Mouse (Mus musculus): Measurements from ENCODE around the gene Shroom1. TPM values are rescaled to one million over a fixed set of nuclear protein-coding genes. Genes with fewer than 3 reads are reported as not detected.

The Shroom1 gene
- polyA plus RNA-seq, 1 experiment from 2014 or later = 4.7 TPM

- Histone ChIP-seq H3K4me3 (ENCODE audit: low read depth, low read length) (no peak overlapping the region), H3K4me2 (ENCODE audit: low read depth, severe bottlenecking) (no peak overlapping the region), H3K36me3 (ENCODE audit: control insufficient read depth, insufficient read depth, low read length) (no peaks in the 10 kb centered on the region), H3K9ac (ENCODE audit: low read length) (no peak overlapping the region), H3K27ac (replicated peaks; ENCODE audit: low read depth, low read length) (no peak overlapping the region), H3K9me3 (ENCODE audit: control insufficient read depth, low read length) (no peaks in the 10 kb centered on the region), H3K27me3 (ENCODE audit: control insufficient read depth, insufficient read depth, low read length) (no peaks in the 10 kb centered on the region), H3K4me1 (ENCODE audit: control insufficient read depth, insufficient read depth, low read length) (no peaks in the 10 kb centered on the region)
- ATAC-seq (ENCODE audit: insufficient number of reproducible peaks, low FRiP score, low TSS enrichment, low read depth) (no peak), DNase-seq (ENCODE audit: low spot score) (no peak)
- 89% methylated on average over 5 of the region's 5 CpGs for WGBS
Measured at GRCm38 (mm10) chr11:53503738-53504137, 46.7 kb downstream of the Shroom1 start.

- H3K9ac ChIP-seq (ENCODE audit: low read length) = no peak overlapping the region
- 89% methylated on average over 8 of the region's 8 CpGs for WGBS
- no peak overlapping the region for H3K4me2 ChIP-seq (ENCODE audit: low read depth, severe bottlenecking)
- no peak overlapping the region for H3K27ac ChIP-seq (replicated peaks; ENCODE audit: low read depth, low read length)
- H3K4me3 ChIP-seq (ENCODE audit: low read depth, low read length) = no peak overlapping the region
- H3K4me1 ChIP-seq (ENCODE audit: control insufficient read depth, insufficient read depth, low read length) = no peaks in the 10 kb centered on the region
- H3K27me3 ChIP-seq (ENCODE audit: control insufficient read depth, insufficient read depth, low read length) = no peaks in the 10 kb centered on the region
- no peaks in the 10 kb centered on the region for H3K9me3 ChIP-seq (ENCODE audit: control insufficient read depth, low read length)
- no peaks in the 10 kb centered on the region for H3K36me3 ChIP-seq (ENCODE audit: control insufficient read depth, insufficient read depth, low read length)
- ATAC-seq (ENCODE audit: insufficient number of reproducible peaks, low FRiP score, low TSS enrichment, low read depth) = no peak
- no peak for DNase-seq (ENCODE audit: low spot score)
Measured at GRCm38 (mm10) chr11:53504376-53504775, 47.4 kb downstream of the Shroom1 start.

GRCm38 (mm10) chr11:53505026-53505663 is 48.1 kb downstream of the Shroom1 start:
- Histone ChIP-seq H3K9ac (ENCODE audit: low read length) (no peak overlapping the region), H3K4me2 (ENCODE audit: low read depth, severe bottlenecking) (no peak overlapping the region), H3K4me1 (ENCODE audit: control insufficient read depth, insufficient read depth, low read length) (no peaks in the 10 kb centered on the region), H3K4me3 (ENCODE audit: low read depth, low read length) (no peak overlapping the region), H3K36me3 (ENCODE audit: control insufficient read depth, insufficient read depth, low read length) (no peaks in the 10 kb centered on the region), H3K27me3 (ENCODE audit: control insufficient read depth, insufficient read depth, low read length) (no peaks in the 10 kb centered on the region), H3K27ac (replicated peaks; ENCODE audit: low read depth, low read length) (no peak overlapping the region), H3K9me3 (ENCODE audit: control insufficient read depth, low read length) (no peaks in the 10 kb centered on the region)
- DNase-seq (ENCODE audit: low spot score) = no peak
- 59% methylated on average over 5 of the region's 5 CpGs for WGBS
- no peak for ATAC-seq (ENCODE audit: insufficient number of reproducible peaks, low FRiP score, low TSS enrichment, low read depth)

- 89% methylated on average over 9 of the region's 9 CpGs for WGBS
- DNase-seq (ENCODE audit: low spot score) = no peak
- no peak overlapping the region for H3K4me3 ChIP-seq (ENCODE audit: low read depth, low read length)
Measured at GRCm38 (mm10) chr11:53507098-53507805, 50.2 kb downstream of the Shroom1 start.

GRCm38 (mm10) chr11:53508152-53508551 is 51.1 kb downstream of the Shroom1 start:
- DNase-seq (ENCODE audit: low spot score) (no peak), ATAC-seq (ENCODE audit: insufficient number of reproducible peaks, low FRiP score, low TSS enrichment, low read depth) (no peak)
- H3K9ac ChIP-seq (ENCODE audit: low read length) = no peak overlapping the region
- no peaks in the 10 kb centered on the region for H3K9me3 ChIP-seq (ENCODE audit: control insufficient read depth, low read length)
- H3K27ac ChIP-seq (replicated peaks; ENCODE audit: low read depth, low read length) = no peak overlapping the region
- H3K4me2 ChIP-seq (ENCODE audit: low read depth, severe bottlenecking) = no peak overlapping the region
- no peaks in the 10 kb centered on the region for H3K4me1 ChIP-seq (ENCODE audit: control insufficient read depth, insufficient read depth, low read length)
- no peaks in the 10 kb centered on the region for H3K36me3 ChIP-seq (ENCODE audit: control insufficient read depth, insufficient read depth, low read length)
- H3K4me3 ChIP-seq (ENCODE audit: low read depth, low read length) = no peak overlapping the region
- no peaks in the 10 kb centered on the region for H3K27me3 ChIP-seq (ENCODE audit: control insufficient read depth, insufficient read depth, low read length)
- 89% methylated on average over 7 of the region's 7 CpGs for WGBS

More at GRCm38 (mm10) chr11:53507098-53507805, 50.2 kb downstream of the Shroom1 start:
- H3K9ac ChIP-seq (ENCODE audit: low read length) = no peak overlapping the region
- no peak overlapping the region for H3K4me2 ChIP-seq (ENCODE audit: low read depth, severe bottlenecking)
- no peaks in the 10 kb centered on the region for H3K36me3 ChIP-seq (ENCODE audit: control insufficient read depth, insufficient read depth, low read length)
- no peaks in the 10 kb centered on the region for H3K9me3 ChIP-seq (ENCODE audit: control insufficient read depth, low read length)
- no peak for ATAC-seq (ENCODE audit: insufficient number of reproducible peaks, low FRiP score, low TSS enrichment, low read depth)
- no peak overlapping the region for H3K27ac ChIP-seq (replicated peaks; ENCODE audit: low read depth, low read length)
- no peaks in the 10 kb centered on the region for H3K4me1 ChIP-seq (ENCODE audit: control insufficient read depth, insufficient read depth, low read length)
- no peaks in the 10 kb centered on the region for H3K27me3 ChIP-seq (ENCODE audit: control insufficient read depth, insufficient read depth, low read length)

DNA sequence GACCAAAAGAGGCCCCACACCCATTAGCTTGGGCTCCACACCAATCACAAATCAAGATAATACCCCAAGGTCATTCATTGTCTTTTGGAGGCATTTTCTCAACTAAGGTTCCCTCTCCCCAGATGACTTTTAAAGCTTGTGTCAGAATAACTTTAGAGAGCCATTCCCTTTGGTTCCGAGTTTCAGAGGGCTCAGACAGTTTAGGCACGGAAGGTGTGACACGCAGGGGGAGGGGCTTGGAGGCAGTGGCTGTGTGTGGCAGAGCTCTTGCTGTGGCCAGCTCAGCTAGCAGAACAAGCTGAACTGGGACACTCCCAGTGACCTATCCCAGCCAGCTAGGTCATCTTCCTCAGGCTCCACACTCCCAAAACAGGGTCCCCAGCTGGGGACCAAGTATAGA is 51.6 kb downstream of the Shroom1 start:
- WGBS = 55% methylated on average over 3 of the region's 3 CpGs
- no peaks in the 10 kb centered on the region for H3K27me3 ChIP-seq (ENCODE audit: control insufficient read depth, insufficient read depth, low read length)
- H3K27ac ChIP-seq (replicated peaks; ENCODE audit: low read depth, low read length) = no peak overlapping the region
- ATAC-seq (ENCODE audit: insufficient number of reproducible peaks, low FRiP score, low TSS enrichment, low read depth) = no peak
- H3K4me1 ChIP-seq (ENCODE audit: control insufficient read depth, insufficient read depth, low read length) = no peaks in the 10 kb centered on the region
- no peaks in the 10 kb centered on the region for H3K9me3 ChIP-seq (ENCODE audit: control insufficient read depth, low read length)
- no peak overlapping the region for H3K9ac ChIP-seq (ENCODE audit: low read length)
- H3K36me3 ChIP-seq (ENCODE audit: control insufficient read depth, insufficient read depth, low read length) = no peaks in the 10 kb centered on the region
- no peak overlapping the region for H3K4me2 ChIP-seq (ENCODE audit: low read depth, severe bottlenecking)
- no peak for DNase-seq (ENCODE audit: low spot score)
- no peak overlapping the region for H3K4me3 ChIP-seq (ENCODE audit: low read depth, low read length)

DNA sequence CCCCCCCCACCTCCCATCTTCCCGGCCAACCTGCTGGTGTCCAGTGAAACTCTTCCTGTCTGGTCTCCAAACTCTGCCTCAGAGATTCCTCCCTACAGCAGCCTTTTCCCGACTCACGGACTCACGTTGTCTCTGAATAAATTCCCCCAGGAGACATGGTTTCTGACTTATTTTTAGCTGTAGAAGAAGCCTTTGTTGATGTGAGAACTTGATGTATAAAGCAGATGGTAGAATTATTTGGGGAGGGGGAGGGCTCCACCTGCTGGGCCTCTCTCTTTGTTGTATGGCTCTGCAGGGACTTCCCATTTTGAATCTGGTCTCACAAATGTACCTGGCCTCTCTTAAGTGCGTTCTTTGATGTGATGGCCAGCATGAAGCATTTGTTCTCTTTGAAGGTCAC is 53.3 kb downstream of the Shroom1 start:
- Histone ChIP-seq H3K27me3 (ENCODE audit: control insufficient read depth, insufficient read depth, low read length) (no peaks in the 10 kb centered on the region), H3K9me3 (ENCODE audit: control insufficient read depth, low read length) (no peaks in the 10 kb centered on the region), H3K27ac (replicated peaks; ENCODE audit: low read depth, low read length) (no peak overlapping the region), H3K36me3 (ENCODE audit: control insufficient read depth, insufficient read depth, low read length) (no peaks in the 10 kb centered on the region), H3K9ac (ENCODE audit: low read length) (no peak overlapping the region), H3K4me3 (ENCODE audit: low read depth, low read length) (no peak overlapping the region), H3K4me2 (ENCODE audit: low read depth, severe bottlenecking) (no peak overlapping the region), H3K4me1 (ENCODE audit: control insufficient read depth, insufficient read depth, low read length) (no peaks in the 10 kb centered on the region)
- ATAC-seq (ENCODE audit: insufficient number of reproducible peaks, low FRiP score, low TSS enrichment, low read depth) (no peak), DNase-seq (ENCODE audit: low spot score) (no peak)
- WGBS = 55% methylated on average over 5 of the region's 5 CpGs

- H3K4me1 ChIP-seq (ENCODE audit: control insufficient read depth, insufficient read depth, low read length) = peaks cover 14% of the 10 kb centered on the region
- H3K27ac ChIP-seq (replicated peaks; ENCODE audit: low read depth, low read length) = no peak overlapping the region
- WGBS = 24% methylated on average over 8 of the region's 8 CpGs
- no peak for ATAC-seq (ENCODE audit: insufficient number of reproducible peaks, low FRiP score, low TSS enrichment, low read depth)
- H3K9ac ChIP-seq (ENCODE audit: low read length) = no peak overlapping the region
- no peak overlapping the region for H3K4me2 ChIP-seq (ENCODE audit: low read depth, severe bottlenecking)
- no peaks in the 10 kb centered on the region for H3K36me3 ChIP-seq (ENCODE audit: control insufficient read depth, insufficient read depth, low read length)
- no peaks in the 10 kb centered on the region for H3K27me3 ChIP-seq (ENCODE audit: control insufficient read depth, insufficient read depth, low read length)
- H3K4me3 ChIP-seq (ENCODE audit: low read depth, low read length) = no peak overlapping the region
- H3K9me3 ChIP-seq (ENCODE audit: control insufficient read depth, low read length) = no peaks in the 10 kb centered on the region
- DNase-seq (ENCODE audit: low spot score) = no peak
Measured at GRCm38 (mm10) chr11:53516775-53517627, 60.0 kb downstream of the Shroom1 start.

Data from limb, embryonic 11.5 days (tissue).